Mouse (Mus musculus): ENCODE data around the gene Pygl. TPM values are rescaled to one million over a fixed set of nuclear protein-coding genes. Genes with fewer than 3 reads are reported as not detected.

Gene Pygl
- total RNA-seq (2014; rRNA removed) (5.7 and 8.2 TPM in 2 replicates), polyA plus RNA-seq (2015; fragmentation: Nextera tagmentation; extraction: Ambion mirVana) (5.6 and 6.3 TPM in 2 replicates)

DNA sequence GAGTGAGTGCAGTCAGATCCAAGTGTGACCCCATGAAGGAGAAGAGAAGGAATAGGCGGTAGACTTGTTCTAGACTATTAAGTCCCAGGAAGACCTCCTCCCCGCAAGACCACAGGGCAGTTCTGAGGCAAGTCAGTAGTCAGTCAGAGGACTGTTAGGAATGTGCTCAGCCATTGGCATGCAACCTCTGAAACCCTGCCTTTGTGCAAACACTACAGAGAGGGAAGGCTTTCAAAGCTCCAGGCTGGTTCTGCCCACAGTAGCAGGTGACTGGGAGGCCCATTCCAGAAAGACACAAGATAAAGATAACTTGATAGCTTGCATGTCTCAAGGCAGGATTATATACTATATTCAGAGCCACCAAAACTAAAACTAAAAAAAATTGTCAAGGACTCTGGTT, at the start of gene Pygl:
Gene Pygl (minus strand): TSS at position 195 of the 400 bp plus-strand sequence.
- Histone ChIP-seq H3K36me3 (ENCODE audit: insufficient read depth) (no peaks in the 10 kb centered on the region), H3K9ac (no peak within 1 kb of the TSS), H3K27me3 (ENCODE audit: insufficient read depth, low read length) (no peaks in the 10 kb centered on the region), H3K9me3 (ENCODE audit: low read length) (no peaks in the 10 kb centered on the region), H3K4me2 (ENCODE audit: low read depth) (no peak within 1 kb of the TSS), H3K4me3 (ENCODE audit: low read depth, low read length) (no peak within 1 kb of the TSS), H3K27ac (ENCODE audit: low read depth, low read length) (no peak within 1 kb of the TSS), H3K4me1 (ENCODE audit: insufficient read depth) (peaks cover 5% of the 10 kb centered on the region; the same call in 1 of the 2 replicates)
- DNase-seq = no peak
- 87% methylated on average over 2 of the region's 2 CpGs for WGBS
- ATAC-seq = no peak
- TF ChIP-seq CTCF (IDR thresholded peaks at IDR 0.05; ENCODE audit: low read depth) = no peak

DNA sequence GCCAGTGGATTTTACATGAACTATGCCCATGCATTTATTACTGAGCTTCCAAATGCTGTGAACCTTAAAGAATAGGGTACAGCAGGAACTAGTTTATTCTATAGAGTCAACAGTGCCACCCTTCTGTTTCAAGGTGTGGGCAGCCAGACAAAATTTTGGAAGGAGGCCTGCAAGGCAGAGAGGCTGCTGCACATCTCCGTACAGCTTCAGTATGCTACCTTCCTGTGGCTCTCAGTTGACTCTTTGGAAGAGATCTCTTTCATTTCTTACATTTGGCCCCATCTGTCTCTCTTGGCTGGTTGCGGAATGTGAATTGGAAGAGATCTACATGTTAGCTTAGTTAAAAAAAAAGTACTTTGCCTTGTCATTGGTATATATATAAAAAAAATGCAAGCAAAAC, 49.6 kb upstream of the Pygl start:
- TF ChIP-seq CTCF (IDR thresholded peaks at IDR 0.05; ENCODE audit: low read depth) = no peak
- no peak overlapping the region for H3K9ac ChIP-seq
- no peak overlapping the region for H3K4me2 ChIP-seq (ENCODE audit: low read depth)
- peaks cover 5% of the 10 kb centered on the region; the same call in 1 of the 2 replicates for H3K4me1 ChIP-seq (ENCODE audit: insufficient read depth)
- no peak overlapping the region for H3K27ac ChIP-seq (ENCODE audit: low read depth, low read length)
- no peaks in the 10 kb centered on the region for H3K27me3 ChIP-seq (ENCODE audit: insufficient read depth, low read length)
- no peak for ATAC-seq
- no peaks in the 10 kb centered on the region for H3K9me3 ChIP-seq (ENCODE audit: low read length)
- no peak overlapping the region for H3K4me3 ChIP-seq (ENCODE audit: low read depth, low read length)
- 58% methylated on average over 2 of the region's 2 CpGs for WGBS
- no peak for DNase-seq
- H3K36me3 ChIP-seq (ENCODE audit: insufficient read depth) = peaks cover 22% of the 10 kb centered on the region; the same call in 1 of the 2 replicates

DNA sequence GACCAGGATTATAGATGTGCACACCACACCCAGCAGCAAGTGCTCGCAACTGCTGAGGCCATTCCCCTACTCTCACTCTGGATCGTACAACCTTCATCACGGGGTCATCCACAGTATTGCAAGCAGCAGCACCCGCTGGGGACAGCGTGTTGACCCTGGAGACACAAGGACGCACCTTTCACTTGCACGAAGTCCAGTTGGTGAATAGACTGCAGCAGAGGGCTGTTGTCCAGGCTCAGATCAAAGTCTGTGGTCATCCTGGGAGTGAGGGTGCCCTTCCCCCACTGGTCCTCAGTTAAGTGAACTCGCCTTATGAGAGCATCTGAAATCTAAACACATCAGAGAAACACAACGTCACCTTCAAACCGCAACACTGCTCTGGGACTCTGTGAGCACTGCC, 49.1 kb upstream of the Pygl start:
- 94% methylated on average over 10 of the region's 10 CpGs for WGBS
- no peak overlapping the region for H3K4me3 ChIP-seq (ENCODE audit: low read depth, low read length)
- no peak overlapping the region for H3K4me2 ChIP-seq (ENCODE audit: low read depth)
- H3K36me3 ChIP-seq (ENCODE audit: insufficient read depth) = peaks cover 22% of the 10 kb centered on the region; the same call in 1 of the 2 replicates
- H3K9me3 ChIP-seq (ENCODE audit: low read length) = no peaks in the 10 kb centered on the region
- no peak overlapping the region for H3K9ac ChIP-seq
- ATAC-seq (no peak), DNase-seq (no peak)
- H3K27ac ChIP-seq (ENCODE audit: low read depth, low read length) = no peak overlapping the region
- peaks cover 5% of the 10 kb centered on the region; the same call in 1 of the 2 replicates for H3K4me1 ChIP-seq (ENCODE audit: insufficient read depth)
- no peaks in the 10 kb centered on the region for H3K27me3 ChIP-seq (ENCODE audit: insufficient read depth, low read length)
- no peak for TF ChIP-seq CTCF (IDR thresholded peaks at IDR 0.05; ENCODE audit: low read depth)

DNA sequence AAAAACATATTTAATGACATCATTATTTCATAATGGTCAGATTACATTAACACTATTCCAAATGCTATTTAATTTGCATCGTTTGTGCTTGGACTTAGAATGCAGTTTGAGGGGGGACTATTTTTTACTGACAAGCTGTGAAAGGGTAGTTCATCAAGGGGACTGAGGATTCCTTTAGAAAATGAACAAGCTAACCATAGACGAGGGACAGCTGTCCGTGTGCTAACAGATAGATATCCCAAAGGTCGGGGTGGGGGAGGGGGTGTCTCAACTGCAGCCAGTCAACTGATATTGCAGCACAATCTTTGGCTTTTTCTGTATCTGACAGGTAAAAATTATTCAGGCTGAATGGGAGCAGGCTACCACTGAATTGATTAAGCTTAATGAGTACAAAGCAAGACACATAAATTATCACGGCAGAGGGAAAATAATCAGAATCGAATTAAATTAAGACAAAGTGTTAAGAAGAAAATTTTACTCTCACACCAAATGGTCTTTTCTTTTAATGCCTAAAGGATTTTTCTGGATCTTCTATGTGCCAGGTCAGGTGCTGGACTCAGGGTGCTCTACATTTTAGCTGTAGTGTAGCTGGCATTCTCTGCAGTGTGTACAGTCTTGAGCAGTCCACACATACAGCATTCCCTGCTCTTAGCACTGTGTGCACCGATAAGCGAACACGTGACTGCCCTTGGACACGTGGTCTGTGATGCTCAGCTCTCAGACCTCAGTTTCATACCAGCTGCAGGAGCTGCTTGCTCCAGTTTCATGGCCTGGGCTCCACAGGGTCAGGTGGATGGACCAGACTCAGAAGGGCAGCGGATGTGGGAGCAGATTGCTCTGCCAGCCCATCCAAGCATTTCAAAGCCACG, 46.0 kb upstream of the Pygl start:
- Histone ChIP-seq H3K4me1 (ENCODE audit: insufficient read depth) (peaks cover 5% of the 10 kb centered on the region; the same call in 1 of the 2 replicates), H3K4me2 (ENCODE audit: low read depth) (no peak overlapping the region), H3K27ac (ENCODE audit: low read depth, low read length) (peak overlapping the region; percentile 45; the same call in 1 of the 2 replicates), H3K4me3 (ENCODE audit: low read depth, low read length) (no peak overlapping the region), H3K9ac (no peak overlapping the region), H3K27me3 (ENCODE audit: insufficient read depth, low read length) (no peaks in the 10 kb centered on the region), H3K36me3 (ENCODE audit: insufficient read depth) (peaks cover 25% of the 10 kb centered on the region), H3K9me3 (ENCODE audit: low read length) (no peaks in the 10 kb centered on the region)
- no peak for TF ChIP-seq CTCF (IDR thresholded peaks at IDR 0.05; ENCODE audit: low read depth)
- peak; percentile 19 for DNase-seq
- 52% methylated on average over 12 of the region's 12 CpGs for WGBS
- ATAC-seq = peak; percentile 60

DNA sequence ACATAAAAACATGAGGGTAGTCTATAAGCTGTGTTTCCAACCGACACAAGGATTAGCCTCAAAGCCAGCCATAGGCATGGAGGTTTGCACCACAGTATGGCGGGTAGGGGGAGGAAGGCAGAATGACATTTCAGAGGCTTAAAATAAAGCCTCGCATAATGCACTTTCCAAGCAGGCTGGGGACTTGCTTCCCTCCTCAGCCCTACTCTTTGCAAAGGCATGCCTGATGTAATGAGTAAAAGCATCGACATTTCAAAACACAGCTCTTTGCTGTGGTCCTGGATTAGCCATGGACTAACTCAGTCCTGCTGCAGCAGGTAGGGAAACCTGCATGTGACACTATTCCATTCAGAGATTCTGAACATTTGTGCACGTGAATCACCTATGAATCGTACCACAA, 38.4 kb upstream of the Pygl start:
- Histone ChIP-seq H3K9ac (no peak overlapping the region), H3K4me2 (ENCODE audit: low read depth) (no peak overlapping the region), H3K36me3 (ENCODE audit: insufficient read depth) (peaks cover 28% of the 10 kb centered on the region), H3K27ac (ENCODE audit: low read depth, low read length) (no peak overlapping the region), H3K4me3 (ENCODE audit: low read depth, low read length) (no peak overlapping the region), H3K9me3 (ENCODE audit: low read length) (no peaks in the 10 kb centered on the region), H3K4me1 (ENCODE audit: insufficient read depth) (no peaks in the 10 kb centered on the region), H3K27me3 (ENCODE audit: insufficient read depth, low read length) (no peaks in the 10 kb centered on the region)
- TF ChIP-seq CTCF (IDR thresholded peaks at IDR 0.05; ENCODE audit: low read depth) = no peak
- no peak for DNase-seq
- ATAC-seq = no peak
- WGBS = 64% methylated on average over 6 of the region's 6 CpGs

DNA sequence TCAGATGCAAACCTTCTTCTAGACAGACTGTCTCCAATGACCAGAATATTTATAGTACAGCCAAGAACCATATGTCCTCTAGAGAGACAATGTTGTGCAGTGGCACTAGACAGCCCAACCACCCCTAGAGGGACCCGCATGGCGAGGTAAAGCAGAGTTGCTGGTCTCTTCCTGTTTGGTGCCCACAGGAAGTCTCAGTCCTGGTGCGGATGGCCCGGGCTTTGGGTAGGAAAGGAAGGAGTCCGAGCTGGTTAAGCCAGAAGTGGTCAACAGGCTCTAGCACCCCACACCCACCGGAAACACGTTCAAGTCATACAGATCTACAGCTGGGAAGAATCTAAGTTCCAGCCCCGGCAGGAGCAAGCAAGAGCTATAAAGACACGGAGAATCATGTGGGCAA, 36.0 kb upstream of the Pygl start:
- DNase-seq (no peak), ATAC-seq (no peak)
- no peaks in the 10 kb centered on the region for H3K9me3 ChIP-seq (ENCODE audit: low read length)
- H3K9ac ChIP-seq = no peak overlapping the region
- H3K36me3 ChIP-seq (ENCODE audit: insufficient read depth) = peaks cover 28% of the 10 kb centered on the region
- no peaks in the 10 kb centered on the region for H3K4me1 ChIP-seq (ENCODE audit: insufficient read depth)
- 90% methylated on average over 9 of the region's 9 CpGs for WGBS
- no peak for TF ChIP-seq CTCF (IDR thresholded peaks at IDR 0.05; ENCODE audit: low read depth)
- H3K27me3 ChIP-seq (ENCODE audit: insufficient read depth, low read length) = no peaks in the 10 kb centered on the region
- H3K4me2 ChIP-seq (ENCODE audit: low read depth) = no peak overlapping the region
- no peak overlapping the region for H3K27ac ChIP-seq (ENCODE audit: low read depth, low read length)
- H3K4me3 ChIP-seq (ENCODE audit: low read depth, low read length) = no peak overlapping the region

DNA sequence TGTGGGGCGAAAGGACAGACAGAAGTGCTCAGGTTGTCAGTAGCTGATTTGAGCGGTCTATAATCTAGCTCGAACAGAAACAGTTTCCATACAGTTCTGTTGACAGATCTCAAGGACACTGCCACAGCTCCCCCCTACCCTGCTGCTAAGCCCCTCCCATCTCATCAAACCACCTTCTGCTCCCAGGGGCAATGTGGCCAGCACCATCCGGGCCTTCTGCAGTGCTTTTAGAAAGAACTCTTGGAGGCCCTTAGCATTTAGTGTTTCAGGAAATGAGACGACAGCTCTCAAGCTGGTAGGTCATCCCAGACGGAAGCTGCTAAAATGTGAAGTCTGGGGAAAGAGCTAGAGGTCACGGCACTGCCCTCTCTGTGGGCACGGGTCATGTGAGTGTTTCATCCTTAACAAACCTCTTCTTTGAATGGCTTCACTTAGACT, 35.2 kb upstream of the Pygl start:
- no peak overlapping the region for H3K9ac ChIP-seq
- H3K9me3 ChIP-seq (ENCODE audit: low read length) = no peaks in the 10 kb centered on the region
- TF ChIP-seq CTCF (IDR thresholded peaks at IDR 0.05; ENCODE audit: low read depth) = no peak
- no peak for ATAC-seq
- WGBS = 65% methylated on average over 8 of the region's 8 CpGs
- no peaks in the 10 kb centered on the region for H3K4me1 ChIP-seq (ENCODE audit: insufficient read depth)
- no peak overlapping the region for H3K27ac ChIP-seq (ENCODE audit: low read depth, low read length)
- H3K4me3 ChIP-seq (ENCODE audit: low read depth, low read length) = no peak overlapping the region
- no peak overlapping the region for H3K4me2 ChIP-seq (ENCODE audit: low read depth)
- no peak for DNase-seq
- peaks cover 23% of the 10 kb centered on the region for H3K36me3 ChIP-seq (ENCODE audit: insufficient read depth)
- H3K27me3 ChIP-seq (ENCODE audit: insufficient read depth, low read length) = no peaks in the 10 kb centered on the region

Measured in forebrain, postnatal 0 days (tissue).